Mouse (Mus musculus) mouse trophoblast stem cell (cell line): ENCODE measurements around the gene Adh4.
"Not testable (repeated sequence)": the region's sequence is repeated elsewhere in the genome, so short reads cannot be mapped to it uniquely, and the experiment has no call there.

Source experiments
- in situ Hi-C, 2 experiments: fragments of 300-500 bp; cut with MseI, MboI; formaldehyde crosslinking; loops; 2 replicates in 1 of 2; 3 replicates in 1 of 2; pipeline ENCODE4 v1.15.1; 2025

Adh4 gene

GRCm38 (mm10) chr3:138415121-138415690, at the start of gene Adh4:
TSS of gene Adh4 (plus strand) at chr3:138415466.
- in situ Hi-C loops: loop anchor here in 1 of 2 experiments (10.0 kb wide), 1 partner anchor 220 kb away; the partner anchor contains the start of gene 4930579F01Rik

- in situ Hi-C loops: no loop called here
Observed at GRCm38 (mm10) chr3:138366181-138366580, 49.1 kb upstream of the Adh4 start.

DNA sequence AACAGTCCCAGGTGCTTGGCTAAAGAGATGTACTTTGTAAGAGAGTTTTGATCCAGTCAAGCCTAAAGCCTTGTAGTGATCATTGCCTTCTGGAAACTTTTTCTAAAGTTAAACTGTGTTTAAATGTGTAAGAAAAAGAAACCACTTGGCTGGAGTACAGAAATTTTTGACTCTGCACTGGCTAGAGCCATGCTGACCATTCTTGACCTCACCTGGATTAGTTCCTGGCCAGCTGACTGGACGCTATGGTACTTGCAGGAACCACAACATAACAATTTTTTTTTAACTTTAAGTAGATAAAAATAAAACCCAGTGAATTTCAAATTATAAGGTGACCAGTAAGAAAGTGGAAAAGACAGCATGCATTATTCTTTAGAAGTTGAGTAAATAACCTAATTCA, 45.7 kb upstream of the Adh4 start:
- in situ Hi-C loops: no loop called here

DNA sequence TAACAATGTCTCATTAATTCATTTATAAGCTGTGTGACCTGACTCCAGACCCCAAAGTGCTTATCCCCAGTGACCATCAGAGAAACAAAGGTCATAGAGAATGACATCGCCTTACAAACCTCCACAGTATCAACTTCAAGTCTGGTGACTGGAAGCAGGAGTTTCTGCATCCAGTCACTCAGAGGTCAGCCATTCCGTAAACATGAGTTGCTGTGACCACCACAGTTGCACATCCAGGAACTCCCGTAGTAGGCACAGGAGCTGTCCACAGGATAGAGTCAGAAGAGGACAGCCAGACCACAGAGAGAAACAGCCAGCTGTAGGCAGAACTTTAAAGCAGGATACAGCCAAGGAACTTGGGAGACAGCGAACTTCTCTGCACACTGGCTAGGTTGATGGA, 45.0 kb upstream of the Adh4 start:
- in situ Hi-C loops: not testable (repeated sequence)

DNA sequence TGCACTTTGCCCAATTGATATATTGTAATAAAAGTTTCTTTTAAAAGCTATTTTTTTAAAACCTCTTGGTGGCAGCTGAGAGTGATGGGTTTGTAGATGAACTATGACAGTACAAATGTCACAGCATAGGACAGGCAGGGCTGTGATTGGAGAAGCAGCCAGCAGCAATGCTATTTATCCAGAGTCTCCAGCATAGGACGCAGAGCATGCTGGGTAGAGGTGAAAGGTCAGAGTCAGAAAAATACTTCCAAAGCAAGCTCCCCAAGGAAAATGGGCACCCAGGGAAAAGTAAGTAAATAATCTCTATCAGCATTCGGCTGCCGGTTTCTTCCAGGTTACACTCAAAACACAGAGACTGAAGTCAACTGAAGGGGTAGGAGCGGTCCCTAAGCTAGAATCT, 41.3 kb upstream of the Adh4 start:
- in situ Hi-C loops: no loop called here

DNA sequence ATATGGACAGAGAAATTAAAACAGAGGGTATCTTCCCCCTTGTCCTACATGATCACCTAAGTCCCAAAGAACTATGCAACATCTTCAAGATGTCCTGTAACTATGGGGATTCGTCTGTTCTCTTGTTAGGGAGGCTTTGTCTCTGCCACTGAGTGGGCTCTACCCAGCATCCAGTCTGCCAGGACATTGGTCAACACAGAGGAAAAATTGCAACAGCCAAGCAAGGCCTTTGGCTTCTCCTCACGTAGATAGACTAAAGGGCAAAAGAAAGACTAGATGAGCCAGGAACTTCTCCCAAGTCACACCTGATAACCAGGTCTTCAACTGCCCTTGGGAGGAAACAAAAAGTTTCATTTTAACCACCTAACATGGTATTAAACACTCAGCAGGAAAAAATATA, 40.1 kb upstream of the Adh4 start:
- in situ Hi-C loops: no loop called here

- in situ Hi-C loops: no loop called here
Observed at GRCm38 (mm10) chr3:138381133-138381532, 34.1 kb upstream of the Adh4 start.

- in situ Hi-C loops: no loop called here
Observed at GRCm38 (mm10) chr3:138387155-138387554, 28.1 kb upstream of the Adh4 start.

- in situ Hi-C loops: loop anchor here (10.0 kb wide), 2 partner anchors 180 to 210 kb away; partner anchors contain the start of gene 4930579F01Rik (in 1 of the 2)
Observed at GRCm38 (mm10) chr3:138404872-138405271, 10.4 kb upstream of the Adh4 start.

- in situ Hi-C loops: loop anchor here (10.0 kb wide), 2 partner anchors 181 to 211 kb away; partner anchors contain the start of gene 4930579F01Rik (in 1 of the 2)
Observed at GRCm38 (mm10) chr3:138405341-138405740, 9.9 kb upstream of the Adh4 start.

DNA sequence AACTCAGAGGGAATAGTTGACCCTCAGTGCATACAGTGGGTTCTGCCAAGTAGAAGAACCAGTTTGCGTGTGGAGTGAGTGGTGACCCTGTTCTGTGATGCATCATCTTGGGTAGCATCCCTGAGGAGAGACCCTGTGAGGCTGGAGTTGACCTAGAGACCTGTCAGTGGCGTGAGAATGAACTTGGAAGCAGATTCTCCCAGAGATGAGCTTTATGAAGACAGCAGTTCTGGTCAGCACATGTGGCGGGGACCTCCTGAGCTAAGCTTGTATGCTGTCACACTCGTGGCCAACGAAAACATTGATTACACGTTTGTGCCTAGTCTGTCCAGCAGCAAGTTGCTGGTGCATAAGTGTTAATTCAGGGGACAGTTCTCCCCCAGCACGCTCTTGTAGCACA, 9.4 kb upstream of the Adh4 start:
- in situ Hi-C loops: loop anchor here (10.0 kb wide), 2 partner anchors 181 to 211 kb away; partner anchors contain the start of gene 4930579F01Rik (in 1 of the 2)

DNA sequence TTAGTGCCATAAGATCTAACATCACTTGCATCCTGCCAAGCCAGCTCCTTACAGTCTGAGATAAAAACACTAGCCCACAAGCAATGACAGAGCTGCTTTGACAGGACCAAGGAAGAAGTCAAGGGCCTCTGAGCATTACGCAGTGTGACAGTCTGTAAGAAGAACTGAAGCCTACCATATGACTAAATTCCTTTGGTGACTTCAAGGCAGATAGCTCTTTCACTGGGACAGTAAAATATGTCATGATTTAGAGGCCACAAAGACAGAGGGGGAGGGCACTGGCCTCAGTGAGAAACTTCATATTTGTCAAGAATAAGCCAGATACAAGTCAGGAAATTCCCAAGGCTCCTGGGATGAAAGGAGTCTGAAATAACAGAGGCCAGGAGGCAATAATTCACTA, 7.3 kb upstream of the Adh4 start:
- in situ Hi-C loops: loop anchor here (10.0 kb wide), 2 partner anchors 183 to 213 kb away; partner anchors contain the start of gene 4930579F01Rik (in 1 of the 2)

DNA sequence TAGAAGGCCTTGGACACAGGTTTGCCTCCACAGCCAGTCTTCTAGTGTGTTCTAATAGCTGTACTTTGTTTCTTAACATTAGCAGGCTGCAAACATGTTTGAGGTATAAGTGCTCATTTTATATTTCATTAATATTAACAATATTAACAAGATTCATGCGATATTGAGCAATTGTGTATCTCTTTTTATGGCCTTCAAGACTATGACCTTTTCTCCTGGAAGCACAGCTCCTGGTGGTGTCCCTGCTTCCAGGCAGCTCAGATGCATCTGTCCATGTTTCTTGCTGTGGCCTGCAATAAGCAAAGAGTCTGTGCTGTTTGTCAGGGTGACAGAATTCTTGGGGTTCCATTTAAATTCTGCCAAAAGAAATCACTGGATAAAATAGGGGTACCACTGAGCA, 5.7 kb upstream of the Adh4 start:
- in situ Hi-C loops: loop anchor here (10.0 kb wide), 2 partner anchors 185 to 215 kb away; partner anchors contain the start of gene 4930579F01Rik (in 1 of the 2)

GRCm38 (mm10) chr3:138410211-138410610, 5.1 kb upstream of the Adh4 start:
- in situ Hi-C loops: loop anchor here in 1 of 2 experiments (10.0 kb wide), 1 partner anchor 215 kb away; the partner anchor contains the start of gene 4930579F01Rik

DNA sequence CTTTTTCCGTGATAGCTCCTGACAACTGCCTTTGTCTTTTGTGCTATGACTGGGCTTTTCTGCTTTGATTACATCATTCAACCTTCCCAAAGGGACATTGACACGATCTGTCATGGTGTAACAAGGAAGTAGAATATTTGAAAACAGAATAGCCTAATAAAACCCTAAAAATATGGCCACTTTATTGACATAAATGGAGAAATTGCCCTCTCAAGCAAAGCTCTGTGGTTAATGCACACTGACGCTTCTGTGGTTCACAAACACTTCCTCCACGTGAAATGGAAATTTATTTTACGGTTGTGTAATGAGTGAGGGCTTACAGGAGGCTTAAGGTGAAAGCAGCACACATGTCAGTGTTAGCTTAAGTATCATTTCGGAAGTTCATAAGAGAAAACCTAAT, 4.1 kb downstream of the Adh4 start:
- in situ Hi-C loops: loop anchor here in 1 of 2 experiments (10.0 kb wide), 1 partner anchor 225 kb away; the partner anchor contains the start of gene 4930579F01Rik

- in situ Hi-C loops: no loop called here
Observed at GRCm38 (mm10) chr3:138420385-138420784, 5.1 kb downstream of the Adh4 start.

- in situ Hi-C loops: no loop called here
Observed at GRCm38 (mm10) chr3:138423664-138424063, 8.4 kb downstream of the Adh4 start.

GRCm38 (mm10) chr3:138424247-138424646, 9.0 kb downstream of the Adh4 start:
- in situ Hi-C loops: no loop called here

DNA sequence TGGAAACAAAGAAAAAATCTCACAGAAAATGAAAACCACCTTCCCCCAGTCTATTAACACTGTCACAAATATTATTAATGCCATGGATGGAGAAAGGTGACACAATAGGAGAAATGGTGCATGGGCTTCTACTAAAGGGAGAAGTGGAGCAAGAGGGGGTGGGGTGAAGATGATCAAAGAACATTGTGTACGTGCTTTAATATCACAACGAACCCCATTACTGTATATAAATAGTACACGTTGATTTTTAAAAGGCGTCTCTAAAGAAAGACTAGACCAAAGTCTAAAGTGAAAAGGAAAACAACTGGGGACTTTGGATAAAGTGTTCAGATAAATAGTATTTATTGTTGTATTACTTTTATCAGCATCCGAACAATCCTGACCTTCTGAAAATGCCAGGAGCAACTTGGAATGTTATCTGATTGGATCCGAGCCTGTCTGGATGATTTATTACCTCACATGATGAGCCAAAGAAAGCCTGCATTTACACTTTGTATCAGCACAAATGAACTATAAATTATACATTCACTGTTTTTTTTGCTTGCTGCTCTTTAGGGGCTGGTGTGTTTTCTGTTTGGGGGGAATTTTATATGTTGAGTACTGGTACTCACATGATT, 15.2 kb downstream of the Adh4 start:
- in situ Hi-C loops: loop anchor here in 1 of 2 experiments (10.0 kb wide), 1 partner anchor 236 kb away; the partner anchor contains the start of gene 4930579F01Rik

- in situ Hi-C loops: loop anchor here in 1 of 2 experiments (10.0 kb wide), 1 partner anchor 237 kb away; the partner anchor contains the start of gene 4930579F01Rik
Observed at GRCm38 (mm10) chr3:138431835-138432234, 16.6 kb downstream of the Adh4 start.

GRCm38 (mm10) chr3:138438716-138439115, 23.4 kb downstream of the Adh4 start:
- in situ Hi-C loops: loop anchor here in 1 of 2 experiments (10.0 kb wide), 1 partner anchor 244 kb away; the partner anchor contains the start of gene 4930579F01Rik

DNA sequence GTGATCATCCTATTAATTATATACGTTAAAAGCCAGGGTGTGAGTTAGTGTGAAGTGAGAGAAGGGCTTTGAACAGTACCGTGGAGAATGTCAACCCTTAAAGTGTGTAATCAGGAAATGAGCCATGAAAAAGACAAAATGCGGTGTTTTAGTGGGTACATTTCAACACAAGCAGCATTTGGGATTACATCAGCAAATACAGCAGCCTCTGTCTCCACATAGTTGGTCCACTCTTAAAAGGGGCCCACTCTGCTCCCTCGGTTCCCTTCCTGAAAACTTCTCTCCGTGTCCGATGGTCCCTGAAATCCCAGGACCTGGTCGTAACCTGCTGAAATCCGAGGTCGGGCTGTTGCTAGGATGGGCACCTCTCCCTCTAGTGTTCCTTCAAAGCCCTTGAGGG, 26.9 kb downstream of the Adh4 start:
- in situ Hi-C loops: no loop called here
